Mouse (Mus musculus) liver, postnatal 0 days (tissue): ENCODE results near the gene Gm16181. TPM values are rescaled to one million over a fixed set of nuclear protein-coding genes. Genes with fewer than 3 reads are reported as not detected.
A peak's percentile ranks its signal among the peaks of the same experiment; 100 is the strongest.

Experiments used
- ATAC-seq: fragments of 200-750 bp; cut with Nextera tagmentation; 2 replicates; pipeline ENCODE4 v1.8.0; 2017; ENCODE audit warnings: mild to moderate bottlenecking, moderate library complexity
- DNase-seq: peaks from one replicate; pipeline ENCODE4 v3.0.0-alpha.2; 2016
- H3K27ac ChIP-seq: fragments of 300-500 bp; sonication (generic); 2 replicates; pipeline ENCODE4 v1.5.1; 2014; ENCODE audit warnings: antibody characterized with exemption, moderate library complexity, mild to moderate bottlenecking, low read depth
- H3K27me3 ChIP-seq: fragments of 300-500 bp; sonication (generic); 2 replicates; pipeline ENCODE4 v1.6.1; 2014; ENCODE audit warnings: low read length, control low read depth, mixed read lengths; ENCODE audit not compliant: insufficient read depth
- H3K36me3 ChIP-seq: fragments of 300-500 bp; sonication (generic); replicated peaks from 2 replicates; pipeline ENCODE4 v1.6.1; 2014; ENCODE audit warnings: mild to moderate bottlenecking, control low read depth, low read length, moderate library complexity, mixed read lengths; ENCODE audit not compliant: insufficient read depth
- H3K4me1 ChIP-seq: fragments of 300-500 bp; sonication (generic); 2 replicates; pipeline ENCODE4 v1.6.1; 2014; ENCODE audit warnings: antibody characterized with exemption, mild to moderate bottlenecking, control low read depth; ENCODE audit not compliant: insufficient read depth
- H3K4me2 ChIP-seq: fragments of 300-500 bp; sonication (generic); 2 replicates; pipeline ENCODE4 v1.6.1; 2014; ENCODE audit warnings: low read depth, mild to moderate bottlenecking, low read length, moderate library complexity, mixed read lengths
- H3K4me3 ChIP-seq: fragments of 300-500 bp; sonication (generic); 2 replicates; pipeline ENCODE4 v1.5.1; 2014; ENCODE audit warnings: low read depth, low read length
- H3K9ac ChIP-seq: fragments of 300-500 bp; sonication (generic); replicated peaks from 2 replicates; pipeline ENCODE4 v1.6.1; 2014; ENCODE audit warnings: mild to moderate bottlenecking, moderate library complexity
- H3K9me3 ChIP-seq: fragments of 300-500 bp; sonication (generic); 2 replicates; pipeline ENCODE4 v1.6.1; 2016; ENCODE audit warnings: mild to moderate bottlenecking, control low read depth, low read length, mixed read lengths
- CTCF ChIP-seq: sonication (generic); IDR thresholded peaks from 2 replicates; pipeline ENCODE4 v1.5.1; 2016; ENCODE audit warnings: antibody characterized with exemption, low read depth
- EP300 ChIP-seq: IDR thresholded peaks from 2 replicates; pipeline ENCODE4 v1.6.1; 2016; ENCODE audit warnings: antibody characterized with exemption, low read depth, mild to moderate bottlenecking
- WGBS: fragments of 180-500 bp; shearing (Covaris S2); extraction: QIAGEN DNeasy Blood & Tissue Kit; methylation state at CpG from one replicate; pipeline ENCODE4 v1.1.7; 2014; ENCODE audit not compliant: insufficient replicate concordance; 5-methylcytosine and 5-hydroxymethylcytosine counted together
- polyA plus RNA-seq: library from polyadenylated mRNA; unstranded; fragments of >200 nt; fragmentation: Nextera tagmentation; extraction: Ambion mirVana; gene quantifications from 2 replicates; pipeline ENCODE4 v1.2.1, GENCODE M21; 2015

Gene Gm16181
- polyA plus RNA-seq, 1 experiment from 2014 or later = 0.22 TPM

DNA sequence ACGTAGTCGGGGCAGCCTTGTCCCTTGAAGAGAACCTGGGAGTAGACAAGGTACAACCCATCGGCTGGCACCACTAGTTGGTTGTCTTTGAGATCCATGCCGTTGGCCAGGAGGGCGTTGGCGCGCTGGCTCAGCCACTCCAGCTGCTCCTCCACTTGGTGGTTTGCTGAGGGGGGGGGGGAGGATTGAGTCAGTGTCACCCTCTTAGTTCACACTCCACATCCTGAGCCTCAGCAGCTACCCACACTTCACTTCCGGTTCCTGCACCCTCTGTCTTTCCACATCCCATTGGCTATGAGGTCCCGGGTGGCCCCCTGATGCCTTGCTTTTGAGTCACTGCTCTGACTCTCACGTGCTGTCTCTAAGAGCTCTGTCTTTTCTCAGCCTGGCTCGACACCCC is 20.2 kb upstream of the Gm16181 start:
- TF ChIP-seq CTCF (no peak), EP300 (no peak)
- Histone ChIP-seq H3K27me3 (peaks cover 31% of the 10 kb centered on the region; the same call in 1 of the 2 replicates), H3K36me3 (no peaks in the 10 kb centered on the region; the same call in 1 of the 2 replicates), H3K27ac (peak overlapping the region; percentile 75), H3K4me3 (peak overlapping the region; percentile 48), H3K4me1 (peaks cover 8% of the 10 kb centered on the region), H3K9me3 (no peaks in the 10 kb centered on the region), H3K4me2 (peak overlapping the region; percentile 62), H3K9ac (peak overlapping the region; percentile 30; the same call in 1 of the 2 replicates)
- WGBS = 31% methylated on average over 11 of the region's 11 CpGs
- peak; percentile 66 for ATAC-seq
- peak; percentile 69 for DNase-seq

DNA sequence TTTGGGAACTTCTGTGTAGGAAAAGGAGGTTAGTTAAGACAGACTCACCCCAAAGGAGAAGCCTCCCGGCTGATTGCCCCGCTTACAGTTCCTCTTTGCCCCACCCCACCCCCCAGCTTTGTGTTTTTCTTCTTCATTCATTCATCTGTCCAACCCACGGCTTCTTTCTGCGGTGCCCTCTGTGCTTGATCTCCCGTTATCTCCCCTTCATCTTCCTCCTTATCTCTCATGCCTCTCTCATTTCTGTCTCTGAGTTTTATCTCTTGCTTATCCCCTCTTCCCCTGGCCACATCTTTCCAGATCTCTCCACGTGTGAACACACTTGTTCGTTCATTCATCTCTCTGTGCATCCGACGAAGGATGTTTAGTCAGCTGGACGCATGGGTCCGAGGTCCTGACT is 19.5 kb upstream of the Gm16181 start:
- TF ChIP-seq EP300 = no peak
- Histone ChIP-seq H3K4me1 (peaks cover 8% of the 10 kb centered on the region), H3K27ac (peak overlapping the region; percentile 75), H3K9me3 (no peaks in the 10 kb centered on the region), H3K36me3 (no peaks in the 10 kb centered on the region; the same call in 1 of the 2 replicates), H3K9ac (peak overlapping the region; percentile 40), H3K4me3 (peak overlapping the region; percentile 48), H3K4me2 (peak overlapping the region; percentile 62), H3K27me3 (peaks cover 29% of the 10 kb centered on the region; the same call in 1 of the 2 replicates)
- 20% methylated on average over 11 of the region's 11 CpGs for WGBS
- DNase-seq = no peak
- ATAC-seq = no peak

DNA sequence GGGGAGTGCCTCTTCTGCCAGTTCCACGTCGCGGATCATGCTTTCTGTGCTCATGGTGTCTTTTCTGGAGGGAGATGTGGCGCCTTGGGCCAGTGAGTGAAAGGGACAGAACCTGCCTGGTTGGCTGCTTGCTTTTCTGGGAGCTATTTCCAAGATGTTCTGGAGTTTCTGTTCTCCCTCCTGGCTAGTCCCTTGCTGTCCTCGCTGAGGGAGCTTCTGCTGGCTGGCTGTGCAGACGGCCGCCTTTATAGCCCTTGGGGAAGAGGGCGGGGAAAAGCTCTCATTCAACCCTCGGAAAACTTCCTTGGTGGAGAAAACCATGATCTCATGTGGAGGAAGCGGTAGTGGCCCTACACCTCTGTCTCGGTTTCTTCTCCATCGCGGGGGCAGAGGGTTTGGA is 18.8 kb upstream of the Gm16181 start, which contains the start of gene Tnf:
Tnf (minus strand) TSS at position 221 of the 400 bp plus-strand sequence.
- peaks cover 8% of the 10 kb centered on the region for H3K4me1 ChIP-seq
- no peak for TF ChIP-seq EP300
- TF ChIP-seq CTCF = no peak
- no peaks in the 10 kb centered on the region; the same call in 1 of the 2 replicates for H3K36me3 ChIP-seq
- H3K9ac ChIP-seq = peak within 1 kb of the TSS; percentile 40
- DNase-seq (peak; percentile 58), ATAC-seq (no peak)
- peak within 1 kb of the TSS; percentile 48 for H3K4me3 ChIP-seq
- H3K9me3 ChIP-seq = no peaks in the 10 kb centered on the region
- H3K27ac ChIP-seq = peak within 1 kb of the TSS; percentile 75
- peaks cover 29% of the 10 kb centered on the region; the same call in 1 of the 2 replicates for H3K27me3 ChIP-seq
- peak within 1 kb of the TSS; percentile 62 for H3K4me2 ChIP-seq
- 19% methylated on average over 13 of the region's 13 CpGs for WGBS

DNA sequence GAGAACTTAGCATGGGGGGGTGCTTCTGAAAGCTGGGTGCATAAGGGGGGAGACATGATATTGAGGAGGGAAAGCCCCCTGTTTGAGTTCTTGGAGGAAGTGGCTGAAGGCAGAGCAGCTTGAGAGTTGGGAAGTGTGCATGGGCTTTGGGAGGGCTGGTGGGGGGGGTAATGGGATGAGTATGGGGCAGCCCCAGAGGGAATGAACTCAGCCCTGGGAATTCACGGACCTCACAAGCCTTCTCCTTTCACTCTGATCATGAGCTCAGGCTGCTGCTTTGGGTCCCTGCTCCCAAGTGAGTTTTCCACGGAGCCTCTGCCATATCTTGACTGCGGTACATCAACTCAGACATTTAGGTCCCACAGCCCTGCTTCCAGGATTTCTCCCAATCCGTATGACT is 18.2 kb upstream of the Gm16181 start:
- TF ChIP-seq CTCF = no peak
- TF ChIP-seq EP300 = no peak
- H3K27me3 ChIP-seq = peaks cover 29% of the 10 kb centered on the region; the same call in 1 of the 2 replicates

DNA sequence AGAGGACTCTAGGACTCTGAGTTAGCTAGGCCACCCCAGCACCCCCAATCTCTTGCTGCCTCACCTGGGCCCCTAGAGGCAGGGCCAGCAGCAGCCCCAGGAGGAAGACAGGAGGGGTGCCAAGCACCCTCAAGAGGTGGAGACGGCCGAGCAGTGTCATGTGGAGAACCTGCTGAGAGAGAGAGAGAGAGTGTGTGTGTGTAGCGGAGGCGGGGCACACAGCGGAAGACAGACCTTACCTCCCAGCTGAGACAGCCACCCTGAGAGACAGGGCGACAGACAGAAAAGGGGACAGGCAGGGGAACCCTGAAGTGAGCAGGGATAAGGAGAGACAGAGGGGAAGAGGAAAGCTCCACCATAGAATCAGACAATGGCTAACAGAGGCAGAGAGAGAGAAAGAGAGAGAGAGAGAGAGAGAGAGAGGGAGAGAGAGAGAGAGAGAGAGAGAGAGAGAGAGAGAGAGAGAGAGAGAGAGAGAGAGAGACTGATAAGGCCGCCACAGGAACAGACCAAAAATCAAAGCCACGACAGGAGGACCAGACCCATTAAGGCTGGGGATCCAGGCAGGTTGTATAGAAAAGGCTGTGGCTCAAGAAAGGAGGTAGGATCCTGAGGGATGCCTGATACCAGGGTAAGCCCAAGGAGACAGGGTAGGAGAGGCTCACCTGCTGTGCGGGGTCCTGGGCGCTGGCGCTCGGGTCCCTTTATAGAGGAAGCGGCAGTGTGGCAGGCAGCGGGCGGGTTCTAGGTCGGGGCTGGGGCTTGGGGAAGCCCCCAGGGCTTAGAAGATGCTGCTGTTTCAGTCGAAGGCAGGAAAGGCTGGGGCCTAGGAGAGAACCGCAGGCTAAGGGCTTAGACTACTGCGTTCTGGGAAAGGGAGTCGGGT is 15.9 kb upstream of the Gm16181 start, which contains the start of gene Lta:
Lta (minus strand) TSS at position 858 of the 886 bp plus-strand sequence.
- no peak for DNase-seq
- no peak within 1 kb of the TSS for H3K9ac ChIP-seq
- no peak for TF ChIP-seq CTCF
- TF ChIP-seq EP300 = no peak
- ATAC-seq = no peak
- no peaks in the 10 kb centered on the region for H3K9me3 ChIP-seq
- WGBS = 34% methylated on average over 20 of the region's 20 CpGs
- no peaks in the 10 kb centered on the region; the same call in 1 of the 2 replicates for H3K36me3 ChIP-seq
- H3K27me3 ChIP-seq = peaks cover 29% of the 10 kb centered on the region; the same call in 1 of the 2 replicates
- no peak within 1 kb of the TSS for H3K4me3 ChIP-seq
- no peak within 1 kb of the TSS for H3K27ac ChIP-seq
- H3K4me1 ChIP-seq = peaks cover 16% of the 10 kb centered on the region
- H3K4me2 ChIP-seq = no peak within 1 kb of the TSS

More for the DNA sequence above, 18.2 kb upstream of the Gm16181 start:
- Histone ChIP-seq H3K4me3 (no peak overlapping the region), H3K9ac (no peak overlapping the region), H3K36me3 (no peaks in the 10 kb centered on the region; the same call in 1 of the 2 replicates), H3K27ac (no peak overlapping the region), H3K4me2 (peak overlapping the region; percentile 62), H3K4me1 (peaks cover 8% of the 10 kb centered on the region), H3K9me3 (no peaks in the 10 kb centered on the region)
- no peak for DNase-seq
- no peak for ATAC-seq
- 60% methylated on average over 4 of the region's 4 CpGs for WGBS

DNA sequence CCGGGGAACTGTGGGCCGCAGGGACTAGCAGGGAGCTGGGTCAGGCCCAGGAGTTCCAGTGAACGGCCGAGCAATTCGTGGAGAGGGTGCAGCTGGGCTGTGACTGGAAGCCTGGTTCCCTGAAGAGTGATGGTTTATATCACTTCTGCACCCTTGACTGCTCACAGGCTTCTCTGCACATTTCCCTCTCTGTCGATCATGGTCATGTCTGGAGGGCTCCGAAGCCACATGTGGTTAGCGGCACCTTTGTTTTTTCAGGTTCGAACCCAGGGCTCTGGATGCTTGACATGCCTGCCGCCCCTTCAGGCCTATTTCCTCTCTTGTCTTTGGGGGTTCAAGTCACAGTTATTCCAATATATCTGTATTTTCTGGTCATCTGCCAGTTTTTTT is 15.3 kb upstream of the Gm16181 start:
- no peak for TF ChIP-seq EP300
- no peak for TF ChIP-seq CTCF
- DNase-seq (no peak), ATAC-seq (no peak)
- H3K9me3 ChIP-seq = no peaks in the 10 kb centered on the region
- WGBS = 55% methylated on average over 10 of the region's 10 CpGs
- H3K27ac ChIP-seq = no peak overlapping the region
- peaks cover 25% of the 10 kb centered on the region; the same call in 1 of the 2 replicates for H3K27me3 ChIP-seq
- H3K4me1 ChIP-seq = peaks cover 17% of the 10 kb centered on the region
- no peak overlapping the region for H3K4me2 ChIP-seq
- no peak overlapping the region for H3K9ac ChIP-seq
- H3K36me3 ChIP-seq = no peaks in the 10 kb centered on the region
- H3K4me3 ChIP-seq = no peak overlapping the region
